Mouse (Mus musculus) left cerebral cortex, postnatal 4 days (tissue): ENCODE results near the gene Garnl3. TPM values are rescaled to one million over a fixed set of nuclear protein-coding genes. Genes with fewer than 3 reads are reported as not detected.
A peak's percentile ranks its signal among the peaks of the same experiment; 100 is the strongest.

Experiments used
- DNase-seq: peaks from one replicate; pipeline ENCODE4 v3.0.0-alpha.2; 2022
- intact Hi-C: fragments of 180-260 bp; cut with DNase I; formaldehyde crosslinking; loops from one replicate; pipeline ENCODE4 v1.15.1; 2025
- total RNA-seq, 2 experiments: library from RNA; stranded (reverse); gene quantifications; 2 replicates each; pipeline ENCODE4 v1.2.3; 2021

Garnl3 gene
- 100 to 1,000 TPM; 158 to 162 TPM for total RNA-seq

- intact Hi-C loops = loop anchor here (10.0 kb wide), 1 partner anchor 147 kb away; the partner anchor contains the start of gene Slc2a8
- peak; percentile 63 for DNase-seq
These were observed at the start of gene Garnl3 for GRCm38 (mm10) chr2:33131500-33132092. Gene Garnl3 (minus strand): TSS chr2:33131654.

- intact Hi-C loops = loop anchor here (10.0 kb wide), 1 partner anchor 145 kb away; no protein-coding TSS in a partner anchor
- no peak for DNase-seq
These were observed 48.6 kb upstream of the Garnl3 start for GRCm38 (mm10) chr2:33179930-33180630.

- peak; percentile 67 for DNase-seq
- intact Hi-C loops = no loop called here
These were observed 47.9 kb upstream of the Garnl3 start for GRCm38 (mm10) chr2:33179171-33179929.

- intact Hi-C loops = no loop called here
- DNase-seq = peak; percentile 92
These were observed 46.9 kb upstream of the Garnl3 start for GRCm38 (mm10) chr2:33178243-33178932.

GRCm38 (mm10) chr2:33177443-33178242 is 46.2 kb upstream of the Garnl3 start:
- intact Hi-C loops = no loop called here
- no peak for DNase-seq

GRCm38 (mm10) chr2:33176921-33177320 is 45.5 kb upstream of the Garnl3 start:
- no peak for DNase-seq
- intact Hi-C loops = no loop called here

- intact Hi-C loops = no loop called here
- DNase-seq = no peak
These were observed 45.1 kb upstream of the Garnl3 start for GRCm38 (mm10) chr2:33176516-33176915.

- intact Hi-C loops = no loop called here
- peak; percentile 43 for DNase-seq
These were observed 42.2 kb upstream of the Garnl3 start for GRCm38 (mm10) chr2:33173686-33174085.

GRCm38 (mm10) chr2:33173126-33173525 is 41.7 kb upstream of the Garnl3 start:
- intact Hi-C loops = no loop called here
- no peak for DNase-seq

GRCm38 (mm10) chr2:33170777-33171565 is 39.5 kb upstream of the Garnl3 start:
- intact Hi-C loops = no loop called here
- no peak for DNase-seq

GRCm38 (mm10) chr2:33169445-33169844 is 38.0 kb upstream of the Garnl3 start:
- intact Hi-C loops = no loop called here
- DNase-seq = no peak

GRCm38 (mm10) chr2:33167060-33167459 is 35.6 kb upstream of the Garnl3 start:
- no peak for DNase-seq
- intact Hi-C loops = no loop called here

- DNase-seq = no peak
- intact Hi-C loops = no loop called here
These were observed 34.4 kb upstream of the Garnl3 start for GRCm38 (mm10) chr2:33165710-33166374.

- intact Hi-C loops = no loop called here
- no peak for DNase-seq
These were observed 33.8 kb upstream of the Garnl3 start for GRCm38 (mm10) chr2:33165229-33165628.

GRCm38 (mm10) chr2:33164646-33165045 is 33.2 kb upstream of the Garnl3 start:
- peak; percentile 47 for DNase-seq
- intact Hi-C loops = no loop called here

GRCm38 (mm10) chr2:33162126-33162525 is 30.7 kb upstream of the Garnl3 start:
- intact Hi-C loops = no loop called here
- peak; percentile 72 for DNase-seq

GRCm38 (mm10) chr2:33160326-33160973 is 29.0 kb upstream of the Garnl3 start:
- intact Hi-C loops = no loop called here
- DNase-seq = no peak

GRCm38 (mm10) chr2:33159593-33159992 is 28.1 kb upstream of the Garnl3 start:
- no peak for DNase-seq
- intact Hi-C loops = no loop called here
